In the genomic region with DNA sequence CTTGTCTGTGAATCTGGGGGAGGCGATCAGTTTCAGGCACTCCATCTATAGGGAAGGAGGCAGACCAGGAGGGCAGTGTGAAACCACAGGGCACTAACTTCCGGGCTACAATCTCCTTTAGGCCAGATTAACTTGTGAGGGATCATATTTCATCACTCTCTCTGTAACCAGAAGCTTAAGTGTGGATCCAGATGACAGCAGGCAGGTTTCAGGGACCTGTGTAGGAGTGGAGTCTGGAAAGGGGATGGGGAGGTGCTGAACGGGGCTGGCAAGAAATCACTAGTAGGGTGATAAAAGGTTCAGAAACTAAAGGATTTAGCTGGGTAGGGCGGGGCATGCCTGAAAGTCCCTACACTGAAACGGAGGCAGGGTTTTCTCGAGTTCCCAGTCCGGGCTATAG, we compare ENCODE assay signal across 7 mouse cellular contexts. TPM values are rescaled to one million over a fixed set of nuclear protein-coding genes. Genes with fewer than 3 reads are reported as not detected.
DNase-seq lines count a peak whose midpoint lies in the region; ATAC-seq and TF ChIP-seq lines count a peak whose summit lies in the region.

No protein-coding gene starts in this region.

- WGBS in liver, embryonic 11.5 days, result 9% methylated on average over 7 of the region's 7 CpGs
- WGBS in embryonic facial prominence, embryonic 15.5 days, result 3% methylated on average over 7 of the region's 7 CpGs
- WGBS in limb, embryonic 14.5 days, result under 1% methylated on average over 7 of the region's 7 CpGs
- 12% methylated on average over 7 of the region's 7 CpGs for WGBS in stomach, embryonic 15.5 days

- H3K27me3 ChIP-seq in liver, embryonic 11.5 days (replicated peaks; ENCODE audit: control insufficient read depth, insufficient read depth, low read length), result peaks cover 22% of the 10 kb centered on the region
- peaks cover 15% of the 10 kb centered on the region for H3K27me3 ChIP-seq in embryonic facial prominence, embryonic 15.5 days
- H3K27me3 ChIP-seq in limb, embryonic 14.5 days (ENCODE audit: control insufficient read depth, insufficient read depth, low read length), result no peaks in the 10 kb centered on the region
- 0 out of 2 replicates have a peak, but pooled peaks cover 5% of the 10 kb centered on the region for H3K27me3 ChIP-seq in stomach, embryonic 15.5 days (replicated peaks)

- H3K27ac ChIP-seq in liver, embryonic 11.5 days (ENCODE audit: low read depth, low read length), result no peak overlapping the region
- peak overlapping the region; percentile 88 for H3K27ac ChIP-seq in embryonic facial prominence, embryonic 15.5 days (replicated peaks)
- 0 out of 2 replicates have a peak overlapping the region, but pooled peaks have one; percentile 26 for H3K27ac ChIP-seq in limb, embryonic 14.5 days (replicated peaks; ENCODE audit: low read depth, low read length)
- peak overlapping the region; percentile 83 for H3K27ac ChIP-seq in stomach, embryonic 15.5 days

- no peak for TF ChIP-seq POLR2A in limb, embryonic 14.5 days (IDR thresholded peaks at IDR 0.05; ENCODE audit: borderline replicate concordance, extremely low read depth, insufficient read depth, insufficient read length)

- DNase-seq in liver, embryonic 11.5 days (ENCODE audit: low spot score), result no peak
- no peak for DNase-seq in liver
- DNase-seq in limb, embryonic 14.5 days (ENCODE audit: low spot score), result peak; percentile 38
- no peak for DNase-seq in spleen, postnatal 14 days (ENCODE audit: low spot score in 2 of 2)
- no peak for DNase-seq in c-Kit-positive CD71-positive TER-119-positive erythroid progenitor cells, embryonic 14.5 days (ENCODE audit: low spot score)

- H3K4me2 ChIP-seq in liver, embryonic 11.5 days, result peak overlapping the region; percentile 82
- H3K4me2 ChIP-seq in embryonic facial prominence, embryonic 15.5 days (replicated peaks), result peak overlapping the region; percentile 95
- peak overlapping the region; percentile 95 for H3K4me2 ChIP-seq in limb, embryonic 14.5 days (replicated peaks; ENCODE audit: low read depth, low read length, severe bottlenecking)
- H3K4me2 ChIP-seq in stomach, embryonic 15.5 days, result peak overlapping the region; percentile 95

- no peak for ATAC-seq in liver, embryonic 11.5 days (replicated peaks; ENCODE audit: low FRiP score)
- no peak for ATAC-seq in embryonic facial prominence, embryonic 15.5 days (ENCODE audit: insufficient number of reproducible peaks, low FRiP score, low TSS enrichment, low read depth)
- ATAC-seq in limb, embryonic 14.5 days (ENCODE audit: low FRiP score, low read depth), result no peak
- ATAC-seq in stomach, embryonic 15.5 days (ENCODE audit: insufficient read depth, low FRiP score, low read depth), result no peak; the same call in 1 of the 2 replicates

- H3K9me3 ChIP-seq in liver, embryonic 11.5 days (ENCODE audit: control insufficient read depth, low read length), result no peaks in the 10 kb centered on the region
- no peaks in the 10 kb centered on the region for H3K9me3 ChIP-seq in embryonic facial prominence, embryonic 15.5 days (replicated peaks)
- H3K9me3 ChIP-seq in limb, embryonic 14.5 days (ENCODE audit: control insufficient read depth, low read length), result no peaks in the 10 kb centered on the region
- no peaks in the 10 kb centered on the region for H3K9me3 ChIP-seq in stomach, embryonic 15.5 days

- peaks cover 16% of the 10 kb centered on the region; the same call in 1 of the 2 replicates for H3K4me1 ChIP-seq in liver, embryonic 11.5 days (replicated peaks; ENCODE audit: control insufficient read depth, insufficient read depth, low read length)
- peaks cover 34% of the 10 kb centered on the region for H3K4me1 ChIP-seq in embryonic facial prominence, embryonic 15.5 days
- peaks cover 15% of the 10 kb centered on the region for H3K4me1 ChIP-seq in limb, embryonic 14.5 days (ENCODE audit: control insufficient read depth, insufficient read depth, low read length)
- peaks cover 34% of the 10 kb centered on the region for H3K4me1 ChIP-seq in stomach, embryonic 15.5 days

- peak overlapping the region; percentile 54 for H3K4me3 ChIP-seq in liver, embryonic 11.5 days (ENCODE audit: low read depth, low read length)
- H3K4me3 ChIP-seq in embryonic facial prominence, embryonic 15.5 days (replicated peaks), result peak overlapping the region; percentile 58
- H3K4me3 ChIP-seq in limb, embryonic 14.5 days (replicated peaks; ENCODE audit: low read length), result peak overlapping the region; percentile 43
- peak overlapping the region; percentile 56 for H3K4me3 ChIP-seq in stomach, embryonic 15.5 days (replicated peaks)

- H3K36me3 ChIP-seq in liver, embryonic 11.5 days (ENCODE audit: control insufficient read depth, insufficient read depth, low read length), result peaks cover 5% of the 10 kb centered on the region
- peaks cover 6% of the 10 kb centered on the region; the same call in 1 of the 2 replicates for H3K36me3 ChIP-seq in embryonic facial prominence, embryonic 15.5 days
- H3K36me3 ChIP-seq in limb, embryonic 14.5 days (ENCODE audit: control insufficient read depth, insufficient read depth, low read length), result peaks cover 7% of the 10 kb centered on the region; the same call in 1 of the 2 replicates
- peaks cover 6% of the 10 kb centered on the region; the same call in 1 of the 2 replicates for H3K36me3 ChIP-seq in stomach, embryonic 15.5 days

- H3K9ac ChIP-seq in liver, embryonic 11.5 days (ENCODE audit: low read depth, low read length), result no peak overlapping the region
- peak overlapping the region; percentile 52 for H3K9ac ChIP-seq in embryonic facial prominence, embryonic 15.5 days
- H3K9ac ChIP-seq in limb, embryonic 14.5 days (ENCODE audit: low read depth, low read length, severe bottlenecking), result peak overlapping the region; percentile 63; the same call in 1 of the 2 replicates
- H3K9ac ChIP-seq in stomach, embryonic 15.5 days, result peak overlapping the region; percentile 65; the same call in 1 of the 2 replicates

RNA-seq across cellular contexts. Expression of a gene that starts 1.0 kb away (rescaled TPM):
- 45.1 and 52.9 TPM in 2 replicates for polyA plus RNA-seq in liver, embryonic 11.5 days (2014; fragmentation: Nextera tagmentation; extraction: Ambion mirVana)
- polyA plus RNA-seq in embryonic facial prominence, embryonic 15.5 days (2015; fragmentation: Nextera tagmentation; extraction: Ambion mirVana), result 25.5 and 29.1 TPM in 2 replicates
- 22.9 and 31.4 TPM in 2 replicates for polyA plus RNA-seq in limb, embryonic 14.5 days (2012; rRNA removed)
- 19.5 and 20.4 TPM in 2 replicates for polyA plus RNA-seq in limb, embryonic 14.5 days (2014; fragmentation: Nextera tagmentation; extraction: Ambion mirVana)
- 38.5 and 42.5 TPM in 2 replicates for polyA plus RNA-seq in stomach, embryonic 15.5 days (2015; fragmentation: Nextera tagmentation; extraction: Ambion mirVana)

RNA-seq across cellular contexts. Expression of a gene that starts 10.8 kb away (rescaled TPM):
- polyA plus RNA-seq in liver, embryonic 11.5 days (2014; fragmentation: Nextera tagmentation; extraction: Ambion mirVana), result 10.5 and 12.6 TPM in 2 replicates
- polyA plus RNA-seq in embryonic facial prominence, embryonic 15.5 days (2015; fragmentation: Nextera tagmentation; extraction: Ambion mirVana), result 21.5 and 22.4 TPM in 2 replicates
- polyA plus RNA-seq in limb, embryonic 14.5 days (2012; rRNA removed), result 11.9 and 12.4 TPM in 2 replicates
- polyA plus RNA-seq in limb, embryonic 14.5 days (2014; fragmentation: Nextera tagmentation; extraction: Ambion mirVana), result 19.9 and 20.3 TPM in 2 replicates
- 19.4 and 21.6 TPM in 2 replicates for polyA plus RNA-seq in stomach, embryonic 15.5 days (2015; fragmentation: Nextera tagmentation; extraction: Ambion mirVana)

RNA-seq across cellular contexts. Expression of a gene that starts 11.3 kb away (rescaled TPM):
- 0.44 and 0.60 TPM in 2 replicates for polyA plus RNA-seq in liver, embryonic 11.5 days (2014; fragmentation: Nextera tagmentation; extraction: Ambion mirVana)
- polyA plus RNA-seq in embryonic facial prominence, embryonic 15.5 days (2015; fragmentation: Nextera tagmentation; extraction: Ambion mirVana), result 3.0 and 3.6 TPM in 2 replicates
- 10.4 and 11.2 TPM in 2 replicates for polyA plus RNA-seq in limb, embryonic 14.5 days (2012; rRNA removed)
- 2.5 and 3.0 TPM in 2 replicates for polyA plus RNA-seq in limb, embryonic 14.5 days (2014; fragmentation: Nextera tagmentation; extraction: Ambion mirVana)
- polyA plus RNA-seq in stomach, embryonic 15.5 days (2015; fragmentation: Nextera tagmentation; extraction: Ambion mirVana), result 1.6 and 2.1 TPM in 2 replicates

RNA-seq across cellular contexts. Expression of a gene that starts 13.3 kb away (rescaled TPM):
- 2.1 and 2.8 TPM in 2 replicates for polyA plus RNA-seq in liver, embryonic 11.5 days (2014; fragmentation: Nextera tagmentation; extraction: Ambion mirVana)
- polyA plus RNA-seq in embryonic facial prominence, embryonic 15.5 days (2015; fragmentation: Nextera tagmentation; extraction: Ambion mirVana), result 4.2 and 5.0 TPM in 2 replicates
- polyA plus RNA-seq in limb, embryonic 14.5 days (2012; rRNA removed), result 5.3 and 6.1 TPM in 2 replicates
- polyA plus RNA-seq in limb, embryonic 14.5 days (2014; fragmentation: Nextera tagmentation; extraction: Ambion mirVana), result 3.7 and 4.7 TPM in 2 replicates
- 4.4 and 5.1 TPM in 2 replicates for polyA plus RNA-seq in stomach, embryonic 15.5 days (2015; fragmentation: Nextera tagmentation; extraction: Ambion mirVana)
